ENCODE assay signal across 8 mouse cellular contexts in genomic region chr2:74698201-74699052, GRCm38 (mm10). TPM values are rescaled to one million over a fixed set of nuclear protein-coding genes. Genes with fewer than 3 reads are reported as not detected.
DNase-seq lines count a peak whose midpoint lies in the region; ATAC-seq lines count a peak whose summit lies in the region.

No protein-coding gene starts in this region.

- intact Hi-C loops in left cerebral cortex, postnatal 14 days (cut with DNase I): loop anchor here (5.0 kb wide), 1 partner anchor 41 kb away; the partner anchor contains the start of gene Evx2

- peaks cover 96% of the 10 kb centered on the region for H3K27me3 ChIP-seq in megakaryocyte, embryonic 14.5 days (replicated peaks)
- peaks cover 100% of the 10 kb centered on the region for H3K27me3 ChIP-seq in forebrain, embryonic 10.5 days (ENCODE audit: poor library complexity, severe bottlenecking)
- peaks cover 86% of the 10 kb centered on the region for H3K27me3 ChIP-seq in intestine, embryonic 16.5 days (replicated peaks; ENCODE audit: control insufficient read depth, insufficient read depth, low read length)
- H3K27me3 ChIP-seq in midbrain, embryonic 15.5 days (replicated peaks): peaks cover 90% of the 10 kb centered on the region

- ATAC-seq in megakaryocyte, adult 5-6 weeks (ENCODE audit: poor library complexity, severe bottlenecking): no peak
- ATAC-seq in intestine, embryonic 16.5 days: peak; percentile 49; the same call in 1 of the 2 replicates
- ATAC-seq in midbrain, embryonic 15.5 days (replicated peaks): no peak

- peak; percentile 56 for DNase-seq in forebrain, embryonic 10.5 days (ENCODE audit: extremely low spot score, low spot score)
- no peak for DNase-seq in left cerebral cortex, adult 9 months (ENCODE audit: low spot score in 2 of 2)
- DNase-seq in spleen, postnatal 4 days (ENCODE audit: low spot score in 2 of 2): no peak
- no peak for DNase-seq in left cerebral cortex, postnatal 14 days (ENCODE audit: low spot score in 2 of 2)

- H3K9ac ChIP-seq in intestine, embryonic 16.5 days (ENCODE audit: low read depth, low read length): peak overlapping the region; percentile 62
- H3K9ac ChIP-seq in midbrain, embryonic 15.5 days: no peak overlapping the region

- no peaks in the 10 kb centered on the region for H3K9me3 ChIP-seq in megakaryocyte, embryonic 14.5 days
- H3K9me3 ChIP-seq in forebrain, embryonic 10.5 days: no peaks in the 10 kb centered on the region
- H3K9me3 ChIP-seq in intestine, embryonic 16.5 days (ENCODE audit: control insufficient read depth, low read length): no peaks in the 10 kb centered on the region
- H3K9me3 ChIP-seq in midbrain, embryonic 15.5 days: no peaks in the 10 kb centered on the region

- peak overlapping the region; percentile 67 for H3K4me2 ChIP-seq in intestine, embryonic 16.5 days (ENCODE audit: low read depth, low read length)
- H3K4me2 ChIP-seq in midbrain, embryonic 15.5 days: peak overlapping the region; percentile 40

- WGBS in forebrain, embryonic 10.5 days: under 1% methylated on average over 82 of the region's 86 CpGs
- under 1% methylated on average over 78 of the region's 86 CpGs for WGBS in intestine, embryonic 16.5 days
- WGBS in midbrain, embryonic 15.5 days: under 1% methylated on average over 82 of the region's 86 CpGs

- no peaks in the 10 kb centered on the region for H3K36me3 ChIP-seq in megakaryocyte, embryonic 14.5 days (replicated peaks; ENCODE audit: low read length)
- no peaks in the 10 kb centered on the region for H3K36me3 ChIP-seq in forebrain, embryonic 10.5 days (replicated peaks)
- H3K36me3 ChIP-seq in intestine, embryonic 16.5 days (ENCODE audit: control insufficient read depth, insufficient read depth, low read length): no peaks in the 10 kb centered on the region
- H3K36me3 ChIP-seq in midbrain, embryonic 15.5 days (replicated peaks): no peaks in the 10 kb centered on the region

- H3K27ac ChIP-seq in forebrain, embryonic 10.5 days: no peak overlapping the region
- H3K27ac ChIP-seq in intestine, embryonic 16.5 days (ENCODE audit: low read length): no peak overlapping the region
- no peak overlapping the region for H3K27ac ChIP-seq in midbrain, embryonic 15.5 days

- peaks cover 14% of the 10 kb centered on the region for H3K4me1 ChIP-seq in megakaryocyte, embryonic 14.5 days
- peaks cover 14% of the 10 kb centered on the region for H3K4me1 ChIP-seq in forebrain, embryonic 10.5 days
- H3K4me1 ChIP-seq in intestine, embryonic 16.5 days (ENCODE audit: control insufficient read depth, insufficient read depth, low read length): peaks cover 4% of the 10 kb centered on the region; the same call in 1 of the 2 replicates
- H3K4me1 ChIP-seq in midbrain, embryonic 15.5 days: peaks cover 8% of the 10 kb centered on the region; the same call in 1 of the 2 replicates

- H3K4me3 ChIP-seq in megakaryocyte, embryonic 14.5 days (replicated peaks): peak overlapping the region; percentile 79
- peak overlapping the region; percentile 44 for H3K4me3 ChIP-seq in forebrain, embryonic 10.5 days
- H3K4me3 ChIP-seq in intestine, embryonic 16.5 days (ENCODE audit: low read length): peak overlapping the region; percentile 48
- H3K4me3 ChIP-seq in midbrain, embryonic 15.5 days: peak overlapping the region; percentile 23

RNA-seq across cellular contexts. Expression of gene Hoxd9, which starts 0.9 kb away (rescaled TPM):
- not detected in 2 replicates for polyA plus RNA-seq in megakaryocyte, embryonic 14.5 days (2012; ENCODE audit: insufficient read depth, low replicate concordance)
- not detected in 2 replicates for total RNA-seq in megakaryocyte, adult 5-6 weeks (2015)
- total RNA-seq in megakaryocyte, adult 5-6 weeks (2017): not detected in 2 replicates
- not detected in 2 replicates for polyA plus RNA-seq in forebrain, embryonic 10.5 days (2016; fragmentation: Nextera tagmentation; extraction: Ambion mirVana)
- 1.8 and 2.5 TPM in 2 replicates for polyA plus RNA-seq in intestine, embryonic 16.5 days (2015; fragmentation: Nextera tagmentation; extraction: Ambion mirVana)
- polyA plus RNA-seq in midbrain, embryonic 15.5 days (2015; fragmentation: Nextera tagmentation; extraction: Ambion mirVana): not detected in 2 replicates
- total RNA-seq in left cerebral cortex, postnatal 14 days (2021): not detected

RNA-seq across cellular contexts. Expression of gene Hoxd8, which starts 6.0 kb away (rescaled TPM):
- not detected in 2 replicates for polyA plus RNA-seq in megakaryocyte, embryonic 14.5 days (2012; ENCODE audit: insufficient read depth, low replicate concordance)
- not detected in 2 replicates for total RNA-seq in megakaryocyte, adult 5-6 weeks (2015)
- not detected in 2 replicates for total RNA-seq in megakaryocyte, adult 5-6 weeks (2017)
- polyA plus RNA-seq in forebrain, embryonic 10.5 days (2016; fragmentation: Nextera tagmentation; extraction: Ambion mirVana): not detected in 2 replicates
- 3.1 TPM in 2 replicates for polyA plus RNA-seq in intestine, embryonic 16.5 days (2015; fragmentation: Nextera tagmentation; extraction: Ambion mirVana)
- polyA plus RNA-seq in midbrain, embryonic 15.5 days (2015; fragmentation: Nextera tagmentation; extraction: Ambion mirVana): 0.08 and 0.10 TPM in 2 replicates
- not detected for total RNA-seq in left cerebral cortex, postnatal 14 days (2021)

RNA-seq across cellular contexts. Expression of gene Hoxd10, which starts 6.7 kb away (rescaled TPM):
- not detected in 2 replicates for polyA plus RNA-seq in megakaryocyte, embryonic 14.5 days (2012; ENCODE audit: insufficient read depth, low replicate concordance)
- total RNA-seq in megakaryocyte, adult 5-6 weeks (2015): not detected in 2 replicates
- total RNA-seq in megakaryocyte, adult 5-6 weeks (2017): not detected in 2 replicates
- polyA plus RNA-seq in forebrain, embryonic 10.5 days (2016; fragmentation: Nextera tagmentation; extraction: Ambion mirVana): not detected in 2 replicates
- polyA plus RNA-seq in intestine, embryonic 16.5 days (2015; fragmentation: Nextera tagmentation; extraction: Ambion mirVana): 3.7 and 4.4 TPM in 2 replicates
- polyA plus RNA-seq in midbrain, embryonic 15.5 days (2015; fragmentation: Nextera tagmentation; extraction: Ambion mirVana): not detected in 2 replicates
- total RNA-seq in left cerebral cortex, postnatal 14 days (2021): not detected

RNA-seq across cellular contexts. Expression of gene Hoxd3, which starts 13.3 kb away (rescaled TPM):
- polyA plus RNA-seq in megakaryocyte, embryonic 14.5 days (2012; ENCODE audit: insufficient read depth, low replicate concordance): not detected in 2 replicates
- not detected in 2 replicates for total RNA-seq in megakaryocyte, adult 5-6 weeks (2015)
- 0.26 TPM in 1 of 2 replicates, not detected in the other for total RNA-seq in megakaryocyte, adult 5-6 weeks (2017)
- 0.10 TPM in 1 of 2 replicates, not detected in the other for polyA plus RNA-seq in forebrain, embryonic 10.5 days (2016; fragmentation: Nextera tagmentation; extraction: Ambion mirVana)
- polyA plus RNA-seq in intestine, embryonic 16.5 days (2015; fragmentation: Nextera tagmentation; extraction: Ambion mirVana): 13.4 and 15.1 TPM in 2 replicates
- 0.09 and 0.21 TPM in 2 replicates for polyA plus RNA-seq in midbrain, embryonic 15.5 days (2015; fragmentation: Nextera tagmentation; extraction: Ambion mirVana)
- total RNA-seq in left cerebral cortex, postnatal 14 days (2021): not detected

RNA-seq across cellular contexts. Expression of gene Hoxd4, which starts 13.3 kb away (rescaled TPM):
- polyA plus RNA-seq in megakaryocyte, embryonic 14.5 days (2012; ENCODE audit: insufficient read depth, low replicate concordance): not detected in 2 replicates
- total RNA-seq in megakaryocyte, adult 5-6 weeks (2015): not detected in 2 replicates
- total RNA-seq in megakaryocyte, adult 5-6 weeks (2017): not detected in 2 replicates
- polyA plus RNA-seq in forebrain, embryonic 10.5 days (2016; fragmentation: Nextera tagmentation; extraction: Ambion mirVana): not detected in 2 replicates
- 0.91 and 0.95 TPM in 2 replicates for polyA plus RNA-seq in intestine, embryonic 16.5 days (2015; fragmentation: Nextera tagmentation; extraction: Ambion mirVana)
- polyA plus RNA-seq in midbrain, embryonic 15.5 days (2015; fragmentation: Nextera tagmentation; extraction: Ambion mirVana): not detected in 2 replicates
- total RNA-seq in left cerebral cortex, postnatal 14 days (2021): not detected

Comparison
In these comparisons a context has a peak if more than half of its experiments do, and no peak if none do; other contexts are left out.
1. H3K4me3 ChIP-seq: peak in every context shown above with its lines; median percentile 79 in megakaryocyte, embryonic 14.5 days; 48 in intestine, embryonic 16.5 days; 44 in forebrain, embryonic 10.5 days; 23 in midbrain, embryonic 15.5 days.